Mouse (Mus musculus) kidney, adult 2 months (tissue): ENCODE results near the gene Lamtor2.

Experiments
- CTCF ChIP-seq: fragments of 200-500 bp; conservative IDR thresholded peaks from 2 replicates; pipeline ENCODE4 v1.5.1; 2011; ENCODE audit warnings: low read depth, mild to moderate bottlenecking, control low read depth, low read length, moderate library complexity, mixed read lengths; ENCODE audit not compliant: insufficient read depth, insufficient read length
- POLR2A ChIP-seq: fragments of 200-500 bp; IDR thresholded peaks from one replicate; pipeline ENCODE4 v1.6.1; 2011; ENCODE audit warnings: low read depth, low read length, control low read depth

DNA sequence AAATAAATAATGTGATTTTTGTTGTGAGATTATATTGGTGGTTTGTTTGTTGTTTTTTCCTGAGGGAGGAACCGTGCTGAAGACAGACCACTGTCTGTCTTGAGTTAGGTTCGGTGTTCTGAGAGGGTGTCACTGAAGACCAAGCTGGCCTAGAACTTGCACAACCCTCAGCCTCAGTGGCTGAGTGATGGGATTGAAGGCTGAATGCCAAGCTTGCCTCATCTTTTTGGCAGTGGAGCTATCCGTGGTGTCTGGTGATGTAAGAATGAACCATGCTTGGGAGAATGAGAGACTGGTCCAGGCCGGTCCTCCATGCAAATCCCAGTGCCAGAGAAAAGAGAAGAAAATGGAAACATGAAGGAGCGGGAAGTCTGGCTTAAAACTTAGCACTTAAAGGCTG is 16.8 kb upstream of the Lamtor2 start:
- TF ChIP-seq POLR2A: no peak
- no peak for TF ChIP-seq CTCF
